Comparison of ENCODE assay signal across 14 mouse cellular contexts in the genomic region with DNA sequence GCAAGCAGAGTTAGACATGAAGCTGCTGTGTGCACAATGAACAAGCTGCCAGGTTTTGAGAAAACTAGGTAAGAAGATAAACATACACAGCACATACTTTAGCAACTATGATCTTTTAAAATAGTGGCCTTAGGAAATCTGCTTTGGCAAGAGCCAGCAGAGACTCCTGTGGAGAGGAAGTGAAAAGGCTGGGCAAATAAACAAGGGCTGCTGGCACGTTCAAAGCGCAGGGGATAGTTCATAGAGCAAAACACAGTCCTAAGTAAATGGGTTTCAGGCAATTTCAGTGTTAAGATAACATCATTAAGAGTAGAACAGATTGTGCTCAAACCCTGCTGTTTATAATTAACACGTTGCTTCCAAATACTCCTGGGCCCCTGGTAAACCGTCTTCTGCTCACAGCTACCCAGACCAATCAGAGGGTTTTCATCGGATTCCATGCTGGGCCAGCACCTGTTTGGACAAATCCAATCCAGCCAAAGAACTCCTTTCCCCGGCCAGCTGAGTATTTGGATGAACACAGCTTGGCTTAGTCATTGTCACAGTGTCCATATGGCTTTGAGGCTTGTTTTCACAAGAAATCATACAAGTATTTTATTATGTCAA.
DNase-seq lines count a peak whose midpoint lies in the region; ATAC-seq and TF ChIP-seq lines count a peak whose summit lies in the region.
"Had no signal": no experiment of that assay in that cellular context is flagged by ENCODE, and none has a peak within 500 bp of the region (broad histone marks: within the 10 kb centered on the region; RNA-seq: fewer than 3 reads in every experiment).

No protein-coding gene starts in this region.

- H3K9me3 ChIP-seq in hindbrain, postnatal 0 days (ENCODE audit: low read length): no peaks in the 10 kb centered on the region
- H3K9me3 ChIP-seq: heart, embryonic 12.5 days had no signal

- H3K4me1 ChIP-seq in hindbrain, postnatal 0 days (ENCODE audit: insufficient read depth, low read length): peaks cover 3% of the 10 kb centered on the region; the same call in 1 of the 2 replicates
- H3K4me1 ChIP-seq: heart, embryonic 12.5 days had no signal

- no peaks in the 10 kb centered on the region for H3K27me3 ChIP-seq in hindbrain, postnatal 0 days (ENCODE audit: insufficient read depth, low read length)
- H3K27me3 ChIP-seq: CH12.LX; heart, embryonic 12.5 days; Patski had no signal

- peak; percentile 93 for ATAC-seq in cerebellum, adult (ENCODE audit: insufficient number of reproducible peaks, low FRiP score, low TSS enrichment)
- ATAC-seq in hindbrain, postnatal 0 days: peak; percentile 95
- no peak for ATAC-seq in megakaryocyte, adult 5-6 weeks (ENCODE audit: poor library complexity, severe bottlenecking)
- ATAC-seq: Patski had no signal

- no peak for TF ChIP-seq CTCF in hindbrain, postnatal 0 days (IDR thresholded peaks at IDR 0.05; ENCODE audit: low read depth)

- no peaks in the 10 kb centered on the region for H3K36me3 ChIP-seq in hindbrain, postnatal 0 days (ENCODE audit: insufficient read depth, low read length)

- intact Hi-C loops in left cerebral cortex, postnatal 4 days (cut with DNase I): no loop called here

- no peak overlapping the region for H3K9ac ChIP-seq in hindbrain, postnatal 0 days (replicated peaks; ENCODE audit: low read length)
- H3K9ac ChIP-seq: heart, embryonic 12.5 days had no signal

- no peak overlapping the region for H3K4me2 ChIP-seq in hindbrain, postnatal 0 days (ENCODE audit: low read depth, low read length)
- H3K4me2 ChIP-seq: heart, embryonic 12.5 days had no signal

- peak overlapping the region; percentile 54; the same call in 1 of the 2 replicates for H3K27ac ChIP-seq in hindbrain, postnatal 0 days

- DNase-seq in left cerebral cortex, postnatal 4 days: peak; percentile 90
- no peak for DNase-seq in left cerebral cortex, adult 8-10 months (ENCODE audit: low spot score in 2 of 2)
- DNase-seq in cerebellum, adult 9-11 months: peak; percentile 99
- peak; percentile 87 for DNase-seq in hindbrain, postnatal 0 days (ENCODE audit: low spot score)
- DNase-seq in spleen, postnatal 10 days (ENCODE audit: low spot score in 2 of 2): no peak
- DNase-seq in urinary bladder, adult 2 months (ENCODE audit: low spot score): no peak
- DNase-seq: adrenal gland, adult 8-10 months; gastrocnemius, postnatal 25 days; kidney, postnatal 10 days had no signal

- H3K4me3 ChIP-seq in hindbrain, postnatal 0 days (ENCODE audit: low read length): no peak overlapping the region
- H3K4me3 ChIP-seq: heart, embryonic 12.5 days had no signal

- WGBS in hindbrain, postnatal 0 days: 32% methylated on average over 6 of the region's 6 CpGs

Comparison
In these comparisons a context has a peak if more than half of its experiments do, and no peak if none do; other contexts are left out.
1. DNase-seq: peak in left cerebral cortex, postnatal 4 days (single experiment), cerebellum, adult 9-11 months (single experiment) and hindbrain, postnatal 0 days (single experiment); none in left cerebral cortex, adult 8-10 months (0 of 2), spleen, postnatal 10 days (0 of 2) and urinary bladder, adult 2 months (single experiment).